Mouse (Mus musculus) T-helper 17 cell (primary cell): ENCODE data around the gene Jmjd6.

Experiments used
- in situ Hi-C, 2 experiments: fragments of 300-600 bp; cut with MboI, MseI; formaldehyde crosslinking; loops; 1 replicate in 1 of 2; 2 replicates in 1 of 2; pipeline ENCODE4 v1.15.1; 2025; ENCODE audit warnings: high pct_unique_total_duplicates in 2 of 2

Jmjd6 gene

GRCm38 (mm10) chr11:116852291-116852890 is 9.1 kb upstream of the Jmjd6 start, which contains the start of gene Mfsd11:
Mfsd11 (plus strand) TSS chr11:116852440.
- in situ Hi-C loops = loop anchor here (5.0 to 10.0 kb wide), 2 partner anchors 490 to 502 kb away; no protein-coding TSS in a partner anchor

GRCm38 (mm10) chr11:116851576-116852290 is 8.5 kb upstream of the Jmjd6 start:
- in situ Hi-C loops = loop anchor here (5.0 to 10.0 kb wide), 2 partner anchors 491 to 503 kb away; no protein-coding TSS in a partner anchor

- in situ Hi-C loops = loop anchor here (5.0 to 10.0 kb wide), 2 partner anchors 491 to 504 kb away; no protein-coding TSS in a partner anchor
These were observed 7.7 kb upstream of the Jmjd6 start for GRCm38 (mm10) chr11:116850833-116851477.

- in situ Hi-C loops = loop anchor here (5.0 to 10.0 kb wide), 2 partner anchors 492 to 505 kb away; no protein-coding TSS in a partner anchor
These were observed 6.8 kb upstream of the Jmjd6 start for GRCm38 (mm10) chr11:116850085-116850484.

- in situ Hi-C loops = loop anchor here in 1 of 2 experiments (25.0 kb wide), 1 partner anchor 1212 kb away; the partner anchor contains the start of gene Slc25a19
These were observed 6.3 kb upstream of the Jmjd6 start for GRCm38 (mm10) chr11:116849587-116849986.

GRCm38 (mm10) chr11:116848877-116849178 is 5.6 kb upstream of the Jmjd6 start:
- in situ Hi-C loops = loop anchor here in 1 of 2 experiments (25.0 kb wide), 1 partner anchor 1212 kb away; the partner anchor contains the start of gene Slc25a19

- in situ Hi-C loops = loop anchor here in 1 of 2 experiments (25.0 kb wide), 1 partner anchor 1211 kb away; the partner anchor contains the start of gene Slc25a19
These were observed 5.0 kb upstream of the Jmjd6 start for GRCm38 (mm10) chr11:116848086-116848876.

- in situ Hi-C loops = loop anchor here in 1 of 2 experiments (25.0 kb wide), 1 partner anchor 1210 kb away; the partner anchor contains the start of gene Slc25a19
These were observed 4.2 kb upstream of the Jmjd6 start for GRCm38 (mm10) chr11:116847187-116848085.

GRCm38 (mm10) chr11:116846593-116847181 is 3.4 kb upstream of the Jmjd6 start:
- in situ Hi-C loops = loop anchor here in 1 of 2 experiments (25.0 kb wide), 1 partner anchor 1209 kb away; the partner anchor contains the start of gene Slc25a19

GRCm38 (mm10) chr11:116842531-116843260 is 553 bp downstream of the Jmjd6 start:
- in situ Hi-C loops = loop anchor here in 1 of 2 experiments (25.0 kb wide), 1 partner anchor 1205 kb away; the partner anchor contains the start of gene Slc25a19

- in situ Hi-C loops = loop anchor here in 1 of 2 experiments (25.0 kb wide), 1 partner anchor 1203 kb away; the partner anchor contains the start of gene Slc25a19
These were observed 2.5 kb downstream of the Jmjd6 start for GRCm38 (mm10) chr11:116840748-116841147.

GRCm38 (mm10) chr11:116839601-116840000 is 3.6 kb downstream of the Jmjd6 start:
- in situ Hi-C loops = loop anchor here in 1 of 2 experiments (10.0 to 25.0 kb wide), 2 partner anchors 815 to 1202 kb away; partner anchors contain the start of genes H3f3b and Slc25a19

GRCm38 (mm10) chr11:116838936-116839335 is 4.3 kb downstream of the Jmjd6 start:
- in situ Hi-C loops = loop anchor here in 1 of 2 experiments (10.0 to 25.0 kb wide), 2 partner anchors 814 to 1202 kb away; partner anchors contain the start of genes H3f3b and Slc25a19

GRCm38 (mm10) chr11:116837441-116837840 is 5.8 kb downstream of the Jmjd6 start:
- in situ Hi-C loops = loop anchor here in 1 of 2 experiments (10.0 to 25.0 kb wide), 2 partner anchors 813 to 1200 kb away; partner anchors contain the start of genes H3f3b and Slc25a19

GRCm38 (mm10) chr11:116836283-116836682 is 7.0 kb downstream of the Jmjd6 start:
- in situ Hi-C loops = loop anchor here in 1 of 2 experiments (10.0 to 25.0 kb wide), 2 partner anchors 811 to 1199 kb away; partner anchors contain the start of genes H3f3b and Slc25a19

GRCm38 (mm10) chr11:116834954-116835353 is 8.3 kb downstream of the Jmjd6 start:
- in situ Hi-C loops = loop anchor here in 1 of 2 experiments (10.0 to 25.0 kb wide), 2 partner anchors 810 to 1198 kb away; partner anchors contain the start of genes H3f3b and Slc25a19

GRCm38 (mm10) chr11:116832172-116832685 is 11.0 kb downstream of the Jmjd6 start:
- in situ Hi-C loops = loop anchor here in 1 of 2 experiments (10.0 to 25.0 kb wide), 2 partner anchors 807 to 1195 kb away; partner anchors contain the start of genes H3f3b and Slc25a19
